Mouse (Mus musculus) forebrain, embryonic 15.5 days (tissue): ENCODE data around the gene Aqp6. TPM values are rescaled to one million over a fixed set of nuclear protein-coding genes. Genes with fewer than 3 reads are reported as not detected.

Experiments used
- ATAC-seq: fragments of 200-750 bp; cut with Nextera tagmentation; replicated peaks from 2 replicates; pipeline ENCODE4 v1.8.0; 2017; ENCODE audit warnings: mild to moderate bottlenecking, moderate TSS enrichment, moderate library complexity
- H3K27ac ChIP-seq: fragments of 300-500 bp; sonication (generic); replicated peaks from 2 replicates; pipeline ENCODE4 v1.5.1; 2015; ENCODE audit warnings: mild to moderate bottlenecking, inconsistent platforms
- H3K27me3 ChIP-seq: fragments of 300-500 bp; sonication (generic); 2 replicates; pipeline ENCODE4 v1.6.1; 2015; ENCODE audit warnings: inconsistent platforms
- H3K36me3 ChIP-seq: fragments of 300-500 bp; sonication (generic); 2 replicates; pipeline ENCODE4 v1.6.1; 2015; ENCODE audit warnings: mild to moderate bottlenecking, inconsistent platforms
- H3K4me1 ChIP-seq: fragments of 300-500 bp; sonication (generic); 2 replicates; pipeline ENCODE4 v1.6.1; 2015; ENCODE audit warnings: inconsistent platforms
- H3K4me2 ChIP-seq: fragments of 300-500 bp; sonication (generic); replicated peaks from 2 replicates; pipeline ENCODE4 v1.6.1; 2015; ENCODE audit warnings: mild to moderate bottlenecking, inconsistent platforms
- H3K4me3 ChIP-seq: fragments of 300-500 bp; sonication (generic); 2 replicates; pipeline ENCODE4 v1.5.1; 2015; ENCODE audit warnings: mild to moderate bottlenecking, inconsistent platforms
- H3K9ac ChIP-seq: fragments of 300-500 bp; sonication (generic); replicated peaks from 2 replicates; pipeline ENCODE4 v1.6.1; 2015; ENCODE audit warnings: mild to moderate bottlenecking, inconsistent platforms
- H3K9me3 ChIP-seq: fragments of 300-500 bp; sonication (generic); 2 replicates; pipeline ENCODE4 v1.6.1; 2016; ENCODE audit warnings: inconsistent platforms
- WGBS: fragments of 180-500 bp; shearing (Covaris S2); methylation state at CpG from one replicate; pipeline ENCODE4 v1.1.7; 2015; ENCODE audit warnings: mixed read lengths; 5-methylcytosine and 5-hydroxymethylcytosine counted together
- polyA plus RNA-seq: library from polyadenylated mRNA; unstranded; fragments of >200 nt; fragmentation: Nextera tagmentation; extraction: Ambion mirVana; gene quantifications from 2 replicates; pipeline ENCODE4 v1.2.1, GENCODE M21; 2015

Aqp6 gene
- polyA plus RNA-seq, 1 experiment from 2014 or later = not detected

- Histone ChIP-seq H3K4me1 (peaks cover 32% of the 10 kb centered on the region), H3K27me3 (peaks cover 3% of the 10 kb centered on the region; the same call in 1 of the 2 replicates), H3K4me2 (no peak overlapping the region), H3K4me3 (no peak overlapping the region), H3K9ac (no peak overlapping the region), H3K9me3 (no peaks in the 10 kb centered on the region), H3K27ac (no peak overlapping the region), H3K36me3 (no peaks in the 10 kb centered on the region)
- ATAC-seq = no peak
- WGBS = 69% methylated on average over 17 of the region's 17 CpGs
These were observed 1.1 kb downstream of the Aqp6 start for GRCm38 (mm10) chr15:99602206-99602820.

GRCm38 (mm10) chr15:99603216-99603615 is 2.0 kb downstream of the Aqp6 start:
- Histone ChIP-seq H3K4me1 (peaks cover 41% of the 10 kb centered on the region), H3K4me2 (no peak overlapping the region), H3K9ac (no peak overlapping the region), H3K9me3 (no peaks in the 10 kb centered on the region), H3K4me3 (no peak overlapping the region), H3K27me3 (peaks cover 3% of the 10 kb centered on the region; the same call in 1 of the 2 replicates), H3K36me3 (no peaks in the 10 kb centered on the region), H3K27ac (no peak overlapping the region)
- 90% methylated on average over 7 of the region's 7 CpGs for WGBS
- ATAC-seq = no peak

- Histone ChIP-seq H3K9me3 (no peaks in the 10 kb centered on the region), H3K4me1 (peaks cover 35% of the 10 kb centered on the region), H3K36me3 (no peaks in the 10 kb centered on the region), H3K4me3 (no peak overlapping the region), H3K9ac (no peak overlapping the region), H3K27me3 (no peaks in the 10 kb centered on the region), H3K27ac (no peak overlapping the region), H3K4me2 (no peak overlapping the region)
- 58% methylated on average over 3 of the region's 3 CpGs for WGBS
- ATAC-seq = no peak
These were observed 4.4 kb downstream of the Aqp6 start for GRCm38 (mm10) chr15:99605595-99605994.

GRCm38 (mm10) chr15:99606515-99606914 is 5.3 kb downstream of the Aqp6 start:
- peaks cover 36% of the 10 kb centered on the region for H3K4me1 ChIP-seq
- H3K4me3 ChIP-seq = no peak overlapping the region
- H3K4me2 ChIP-seq = no peak overlapping the region
- H3K27me3 ChIP-seq = no peaks in the 10 kb centered on the region
- no peak for ATAC-seq
- no peaks in the 10 kb centered on the region for H3K36me3 ChIP-seq
- WGBS = 38% methylated on average over 5 of the region's 5 CpGs
- H3K9me3 ChIP-seq = no peaks in the 10 kb centered on the region
- no peak overlapping the region for H3K9ac ChIP-seq
- no peak overlapping the region for H3K27ac ChIP-seq

GRCm38 (mm10) chr15:99607388-99608113 is 6.4 kb downstream of the Aqp6 start:
- Histone ChIP-seq H3K27ac (peak overlapping the region; percentile 45), H3K4me2 (no peak overlapping the region), H3K9me3 (no peaks in the 10 kb centered on the region), H3K27me3 (no peaks in the 10 kb centered on the region), H3K36me3 (no peaks in the 10 kb centered on the region), H3K4me1 (peaks cover 37% of the 10 kb centered on the region), H3K9ac (no peak overlapping the region), H3K4me3 (no peak overlapping the region)
- ATAC-seq = peak; percentile 43
- WGBS = 9% methylated on average over 10 of the region's 10 CpGs

- Histone ChIP-seq H3K9me3 (no peaks in the 10 kb centered on the region), H3K36me3 (no peaks in the 10 kb centered on the region), H3K4me2 (no peak overlapping the region), H3K9ac (no peak overlapping the region), H3K4me3 (no peak overlapping the region), H3K27me3 (no peaks in the 10 kb centered on the region), H3K27ac (no peak overlapping the region), H3K4me1 (peaks cover 37% of the 10 kb centered on the region)
- 75% methylated on average over 13 of the region's 13 CpGs for WGBS
- ATAC-seq = no peak
These were observed 7.4 kb downstream of the Aqp6 start for GRCm38 (mm10) chr15:99608382-99609125.

GRCm38 (mm10) chr15:99611563-99611962 is 10.4 kb downstream of the Aqp6 start:
- H3K9me3 ChIP-seq = no peaks in the 10 kb centered on the region
- no peak for ATAC-seq
- no peak overlapping the region; the same call in 1 of the 2 replicates for H3K27ac ChIP-seq
- no peak overlapping the region for H3K4me3 ChIP-seq
- H3K4me2 ChIP-seq = no peak overlapping the region
- 66% methylated on average over 7 of the region's 7 CpGs for WGBS
- H3K27me3 ChIP-seq = no peaks in the 10 kb centered on the region
- H3K36me3 ChIP-seq = no peaks in the 10 kb centered on the region
- no peak overlapping the region for H3K9ac ChIP-seq
- H3K4me1 ChIP-seq = peaks cover 43% of the 10 kb centered on the region

- H3K36me3 ChIP-seq = no peaks in the 10 kb centered on the region
- 66% methylated on average over 13 of the region's 13 CpGs for WGBS
- no peak overlapping the region for H3K4me3 ChIP-seq
- H3K9me3 ChIP-seq = no peaks in the 10 kb centered on the region
- peaks cover 24% of the 10 kb centered on the region for H3K4me1 ChIP-seq
- no peak overlapping the region for H3K4me2 ChIP-seq
- H3K27ac ChIP-seq = no peak overlapping the region
- no peaks in the 10 kb centered on the region for H3K27me3 ChIP-seq
- ATAC-seq = no peak
- H3K9ac ChIP-seq = no peak overlapping the region
These were observed 13.1 kb downstream of the Aqp6 start for GRCm38 (mm10) chr15:99614273-99614672.

- Histone ChIP-seq H3K9ac (0 out of 2 replicates have a peak overlapping the region, but pooled peaks have one; percentile 7), H3K4me1 (peaks cover 28% of the 10 kb centered on the region), H3K4me2 (no peak overlapping the region), H3K36me3 (no peaks in the 10 kb centered on the region), H3K4me3 (no peak overlapping the region), H3K27ac (no peak overlapping the region), H3K9me3 (no peaks in the 10 kb centered on the region), H3K27me3 (no peaks in the 10 kb centered on the region)
- ATAC-seq = no peak
- WGBS = 1% methylated on average over 12 of the region's 12 CpGs
These were observed 13.6 kb downstream of the Aqp6 start for GRCm38 (mm10) chr15:99614753-99615152.

GRCm38 (mm10) chr15:99615246-99615645 is 14.0 kb downstream of the Aqp6 start:
- WGBS = 33% methylated on average over 9 of the region's 9 CpGs
- no peaks in the 10 kb centered on the region for H3K27me3 ChIP-seq
- no peak overlapping the region for H3K4me2 ChIP-seq
- ATAC-seq = no peak
- 0 out of 2 replicates have a peak overlapping the region, but pooled peaks have one; percentile 14 for H3K27ac ChIP-seq
- H3K4me3 ChIP-seq = no peak overlapping the region
- H3K9me3 ChIP-seq = no peaks in the 10 kb centered on the region
- peaks cover 31% of the 10 kb centered on the region for H3K4me1 ChIP-seq
- no peak overlapping the region for H3K9ac ChIP-seq
- H3K36me3 ChIP-seq = no peaks in the 10 kb centered on the region

GRCm38 (mm10) chr15:99618595-99618994 is 17.4 kb downstream of the Aqp6 start:
- no peak overlapping the region for H3K4me2 ChIP-seq
- 85% methylated on average over 3 of the region's 3 CpGs for WGBS
- peaks cover 22% of the 10 kb centered on the region for H3K4me1 ChIP-seq
- H3K9me3 ChIP-seq = no peaks in the 10 kb centered on the region
- no peaks in the 10 kb centered on the region for H3K27me3 ChIP-seq
- H3K4me3 ChIP-seq = no peak overlapping the region
- no peak overlapping the region for H3K9ac ChIP-seq
- no peak for ATAC-seq
- H3K36me3 ChIP-seq = peaks cover 10% of the 10 kb centered on the region
- H3K27ac ChIP-seq = no peak overlapping the region

- WGBS = 66% methylated on average over 4 of the region's 4 CpGs
- ATAC-seq = no peak; the same call in 1 of the 2 replicates
- Histone ChIP-seq H3K27me3 (no peaks in the 10 kb centered on the region), H3K27ac (peak overlapping the region; percentile 56), H3K4me1 (peaks cover 15% of the 10 kb centered on the region), H3K4me2 (no peak overlapping the region), H3K36me3 (peaks cover 20% of the 10 kb centered on the region), H3K4me3 (no peak overlapping the region), H3K9ac (no peak overlapping the region), H3K9me3 (no peaks in the 10 kb centered on the region)
These were observed 18.6 kb downstream of the Aqp6 start for GRCm38 (mm10) chr15:99619821-99620220.
